Mouse (Mus musculus) embryonic stem cell, embryonic (primary cell): ENCODE data around the gene Gmds.

Experiments used
- CTCF ChIA-PET, 4 experiments: fragments of 300-600 bp in 2 of 4; fragments of 350-600 bp in 2 of 4; sonication (Branson Sonifier 250); formaldehyde crosslinking; loops; one replicate each; lab custom pipeline; 2022; ENCODE audit warnings: inconsistent platforms in 2 of 4; lab: Charles Lee
- POLR2A ChIA-PET, 4 experiments: fragments of 300-600 bp in 2 of 4; fragments of 350-600 bp in 2 of 4; sonication (Branson Sonifier 250); formaldehyde crosslinking; loops; one replicate each; lab custom pipeline; 2022; ENCODE audit warnings: antibody characterized with exemption in 4 of 4, inconsistent platforms in 1 of 4; lab: Charles Lee

Gmds gene

DNA sequence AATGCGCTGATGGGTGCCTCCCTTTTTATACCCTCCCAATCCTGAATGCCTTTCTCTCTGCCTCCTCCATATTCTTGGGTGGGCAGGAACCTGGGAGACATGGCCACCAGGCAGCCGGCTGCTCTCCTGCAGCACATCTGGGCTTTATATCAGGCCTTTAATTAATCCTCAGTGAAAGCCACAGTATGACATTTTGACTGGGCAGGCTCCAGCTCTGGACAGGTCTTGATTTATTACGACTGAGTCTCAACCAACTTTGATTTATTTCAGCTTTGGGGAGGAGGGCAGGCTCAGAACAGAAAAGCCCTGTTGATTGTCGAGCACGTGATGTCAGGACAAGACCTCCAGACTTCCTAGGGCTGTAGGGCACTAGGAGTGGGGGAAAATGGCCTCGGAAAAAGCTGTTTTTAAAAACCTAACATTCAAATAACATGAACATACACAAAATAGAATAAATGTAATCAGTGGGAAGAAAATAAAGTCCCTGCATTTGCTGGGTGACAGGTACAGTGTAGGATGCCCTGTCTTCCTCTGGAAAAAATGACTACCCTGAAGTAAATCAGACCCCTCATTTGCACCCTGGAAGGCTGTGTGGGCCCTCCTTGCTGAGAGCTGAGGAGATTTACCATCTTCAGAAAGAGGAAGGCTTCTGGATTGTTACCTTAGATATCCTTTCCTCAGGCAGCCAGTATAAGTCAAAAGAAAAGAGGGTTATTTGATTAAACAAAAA is 257.9 kb downstream of the Gmds start:
- POLR2A ChIA-PET = interaction anchor here in 1 of 4 experiments (0.6 kb wide), 1 partner anchor 14 kb away, joined by 3 read pairs; no protein-coding TSS in a partner anchor

DNA sequence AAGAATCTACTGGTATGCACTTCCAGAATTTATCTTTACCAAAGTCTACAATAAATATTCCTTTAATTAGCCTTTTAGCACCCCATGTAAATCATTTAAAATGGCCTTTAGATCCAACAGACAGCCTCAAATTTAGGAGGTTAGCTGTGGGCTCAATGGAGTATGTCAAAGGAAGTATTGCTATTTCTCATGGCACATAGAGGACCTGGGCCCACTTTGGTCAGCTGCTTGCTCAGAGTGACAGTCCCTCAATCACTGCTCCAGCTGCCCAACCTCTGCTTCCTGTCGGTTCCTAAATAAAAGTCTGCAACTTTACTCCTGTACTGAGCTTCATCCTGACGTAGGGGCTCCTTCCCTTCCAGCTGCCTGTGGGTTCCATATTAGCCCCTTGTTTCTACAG is 264.9 kb downstream of the Gmds start:
- CTCF ChIA-PET = no interaction called here
- POLR2A ChIA-PET = no interaction called here

More for the DNA sequence above, 257.9 kb downstream of the Gmds start:
- CTCF ChIA-PET = no interaction called here

DNA sequence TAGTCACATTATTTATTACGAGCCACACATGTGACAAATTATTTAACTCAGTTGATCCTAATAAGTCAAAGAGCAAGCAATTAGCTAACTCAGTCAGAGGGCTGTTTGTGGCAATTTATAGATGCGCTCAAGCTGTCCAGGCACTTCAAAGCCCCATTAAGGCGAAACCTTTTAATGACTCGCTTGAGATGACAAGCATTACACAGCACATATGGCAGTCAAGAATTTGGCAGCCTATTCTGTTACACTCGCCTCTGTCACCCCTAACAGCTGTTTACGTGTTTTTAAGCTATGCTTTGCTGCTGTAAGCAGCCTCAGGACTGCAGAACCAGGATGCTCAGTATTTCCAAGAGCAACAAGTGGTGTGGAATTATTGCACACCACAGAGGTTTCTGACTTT is 283.2 kb downstream of the Gmds start:
- ChIA-PET CTCF (no interaction called here), POLR2A (no interaction called here)

DNA sequence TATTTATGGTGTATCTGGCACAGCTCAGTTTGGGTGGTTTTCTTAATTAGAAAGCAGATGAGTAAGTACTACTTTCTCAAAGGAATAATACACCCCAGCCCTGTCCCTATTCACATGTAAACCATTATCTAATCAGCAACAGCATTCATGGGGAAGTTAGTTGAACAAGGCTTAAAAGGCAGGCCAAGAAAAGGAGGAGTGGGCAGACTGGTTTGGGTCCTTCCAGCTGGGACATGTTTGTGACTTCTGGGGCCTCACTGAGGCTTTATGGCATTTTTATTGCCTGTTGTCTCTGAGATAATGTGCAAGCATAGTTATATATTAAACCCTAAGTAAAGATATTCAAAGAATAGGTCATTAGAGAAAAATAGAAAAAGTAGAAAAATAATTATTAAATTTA is 285.0 kb downstream of the Gmds start:
- CTCF ChIA-PET = no interaction called here
- POLR2A ChIA-PET = interaction anchor here in 1 of 4 experiments (1.5 kb wide), 1 partner anchor 10 kb away, joined by 3 read pairs; no protein-coding TSS in a partner anchor

DNA sequence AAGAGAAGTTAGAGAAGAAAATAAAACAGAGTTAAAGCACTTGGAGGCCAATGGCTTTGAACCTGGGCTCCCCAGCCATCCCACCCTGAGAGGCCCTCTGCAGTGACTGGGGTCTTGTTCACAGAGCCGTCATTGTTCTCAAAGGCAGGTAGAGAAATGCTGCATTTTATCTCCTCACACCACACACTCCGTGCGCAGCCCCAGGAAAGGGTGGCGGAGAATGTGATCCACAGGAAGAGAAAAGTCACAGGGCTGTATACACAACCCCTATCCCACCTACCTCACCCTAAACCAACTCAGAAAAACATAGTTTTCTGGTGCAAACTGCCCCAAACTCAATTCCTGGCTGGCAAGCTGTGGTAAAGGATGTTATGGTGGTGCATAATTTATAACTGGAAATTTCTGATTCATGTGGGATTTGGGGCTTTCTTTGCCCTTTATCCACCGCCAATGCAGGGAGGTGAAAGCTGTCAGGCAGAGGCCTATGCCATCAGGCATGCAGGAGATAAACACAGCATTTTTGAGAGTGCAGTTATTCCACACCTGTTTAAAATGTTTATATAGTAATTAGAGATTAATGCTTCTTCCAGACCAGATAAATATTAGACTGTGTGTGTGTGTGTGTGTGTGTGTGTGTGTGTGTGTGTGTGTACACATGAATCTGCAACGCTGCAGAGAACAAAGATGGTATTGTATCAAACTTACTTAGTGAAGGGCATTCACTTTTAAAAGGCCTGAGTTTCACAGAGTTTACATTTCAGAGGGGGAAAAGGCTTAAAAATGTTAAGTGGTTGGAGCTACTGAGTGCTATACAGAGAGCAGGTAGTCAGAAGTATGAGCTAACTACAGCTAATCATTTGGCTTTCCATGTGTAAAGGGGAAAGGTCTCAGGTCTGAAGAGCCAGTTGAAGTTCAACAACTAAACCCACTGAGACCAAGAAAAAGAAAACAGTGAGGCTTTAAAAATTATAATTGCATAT is 290.3 kb downstream of the Gmds start:
- ChIA-PET POLR2A (no interaction called here), CTCF (no interaction called here)

DNA sequence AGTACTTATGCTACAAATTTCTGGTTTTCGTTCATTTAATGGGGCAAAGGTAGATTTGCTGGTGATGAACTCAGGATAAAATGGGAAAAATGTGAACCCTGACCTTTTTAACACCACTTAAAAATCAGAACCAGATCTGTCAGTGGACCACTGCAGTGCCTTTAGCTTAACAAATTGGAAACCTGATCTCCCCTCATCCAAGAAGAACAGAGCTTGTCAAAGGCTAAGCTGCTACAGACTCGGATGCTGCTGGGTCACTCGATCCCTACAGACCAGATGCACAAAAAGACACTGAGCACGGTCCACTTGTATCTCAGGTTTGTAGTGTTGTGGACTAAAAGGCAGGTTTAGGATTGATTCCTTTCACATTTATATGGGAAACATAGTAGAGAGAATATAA is 291.6 kb downstream of the Gmds start:
- ChIA-PET POLR2A (interaction anchor here in 1 of 4 experiments (0.7 kb wide), 1 partner anchor 198 kb away, joined by 3 read pairs; no protein-coding TSS in a partner anchor), CTCF (no interaction called here)

DNA sequence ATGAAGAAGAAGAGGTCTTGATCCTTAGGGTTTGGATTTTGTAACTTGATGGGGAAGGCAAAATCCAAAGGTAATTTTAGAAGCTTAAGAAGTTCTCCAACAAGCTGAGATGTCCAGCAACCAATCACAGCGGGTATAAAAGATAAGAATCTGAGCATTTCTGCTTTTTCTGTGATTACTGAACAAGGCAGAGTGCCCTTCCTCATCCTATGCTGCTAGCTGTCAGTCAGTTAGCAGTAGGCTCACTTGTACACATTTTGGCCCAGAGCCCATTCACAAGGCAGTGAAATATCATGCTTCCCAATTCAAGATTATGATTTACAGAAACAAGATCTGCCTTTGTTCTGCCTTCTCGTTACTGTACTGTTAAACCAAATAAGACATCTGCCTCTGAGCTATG is 295.8 kb downstream of the Gmds start:
- POLR2A ChIA-PET = no interaction called here
- CTCF ChIA-PET = no interaction called here

DNA sequence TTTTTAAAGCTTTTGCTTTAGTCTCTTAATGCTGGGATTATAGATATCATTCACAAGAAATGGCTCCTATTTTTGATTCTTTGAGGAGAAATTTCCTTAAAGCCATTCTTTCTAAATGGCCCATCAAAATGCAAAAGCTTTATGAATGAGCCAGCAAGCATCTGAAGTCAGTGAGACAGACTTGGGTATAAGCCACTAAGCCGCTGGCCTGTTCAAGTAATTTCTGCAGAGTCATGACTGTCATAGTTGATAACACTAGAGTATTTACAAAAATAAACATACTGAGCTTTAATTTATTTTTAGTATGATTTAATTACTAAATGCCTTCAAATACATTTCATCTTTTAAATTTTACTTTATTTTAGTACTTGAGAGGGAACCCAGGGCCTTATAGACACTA is 297.7 kb downstream of the Gmds start:
- POLR2A ChIA-PET = no interaction called here
- CTCF ChIA-PET = no interaction called here

DNA sequence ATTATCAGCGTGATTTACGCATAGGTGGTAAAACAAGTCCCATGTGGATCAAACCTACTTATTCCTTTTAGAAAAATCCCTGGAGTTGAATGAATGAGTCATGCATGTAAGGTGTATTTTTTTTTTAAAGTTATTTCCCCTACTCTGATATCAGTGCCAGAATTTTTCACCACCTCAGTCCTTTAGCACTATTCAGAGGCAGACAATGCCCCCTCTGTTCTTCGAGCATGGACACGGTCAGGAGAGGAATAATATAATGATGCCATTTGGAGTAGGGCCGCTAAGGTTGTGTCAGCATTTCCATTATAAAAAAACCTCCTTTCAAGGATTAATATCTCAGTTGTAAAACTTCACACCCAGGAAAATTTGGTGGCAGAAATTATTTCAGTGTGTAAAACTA is 301.6 kb downstream of the Gmds start:
- POLR2A ChIA-PET = no interaction called here
- CTCF ChIA-PET = no interaction called here

DNA sequence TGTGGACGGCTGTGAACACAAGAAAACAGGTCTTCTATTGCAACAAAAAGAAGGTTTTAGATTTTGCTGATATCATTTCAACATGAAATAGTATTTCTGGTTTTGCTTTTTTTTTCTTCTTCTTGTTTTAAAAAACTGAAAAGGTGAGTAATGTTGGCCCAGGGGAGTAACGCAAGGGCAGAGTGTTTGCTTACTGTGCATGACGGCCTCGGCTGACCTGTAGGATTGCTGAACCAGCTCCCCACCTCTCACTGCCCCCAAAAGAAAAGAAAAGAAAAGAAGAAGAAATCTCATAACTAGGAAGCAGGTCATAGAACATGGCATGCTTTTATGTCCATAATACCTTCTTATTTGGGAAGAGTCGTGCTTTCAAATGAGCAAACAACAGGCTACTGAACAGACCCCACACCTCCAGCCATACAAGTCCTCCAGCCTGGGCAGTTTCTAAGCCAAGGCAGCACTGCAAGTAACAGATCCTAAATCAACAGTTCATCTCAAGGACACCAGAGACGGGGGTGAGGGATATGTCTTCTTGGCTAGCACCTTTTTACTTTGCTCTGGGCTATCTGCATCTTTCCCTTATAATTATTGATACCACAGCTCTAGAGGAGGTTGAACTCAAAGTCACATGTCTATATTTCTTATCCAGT is 303.6 kb downstream of the Gmds start:
- CTCF ChIA-PET = no interaction called here

DNA sequence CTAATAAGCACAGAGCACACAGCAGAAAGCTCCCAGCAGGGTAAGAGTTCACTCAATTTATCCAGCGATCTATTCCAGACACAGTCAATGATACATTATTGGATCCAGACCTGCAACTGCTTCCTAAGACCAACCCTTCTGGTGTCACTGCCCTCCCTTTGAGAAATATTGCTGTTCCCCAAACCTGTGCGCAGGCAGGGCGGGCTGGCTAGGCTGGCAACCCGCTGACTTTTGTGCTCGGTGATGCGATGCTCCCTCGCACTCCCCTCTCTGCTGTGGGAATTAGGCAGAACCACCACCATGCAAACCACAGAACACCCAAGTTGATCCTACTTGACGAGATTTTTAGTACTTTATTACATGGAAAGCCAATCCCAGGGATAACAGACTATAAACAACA is 304.4 kb downstream of the Gmds start:
- ChIA-PET CTCF (no interaction called here), POLR2A (no interaction called here)

More for the DNA sequence above, 303.6 kb downstream of the Gmds start:
- POLR2A ChIA-PET = no interaction called here

DNA sequence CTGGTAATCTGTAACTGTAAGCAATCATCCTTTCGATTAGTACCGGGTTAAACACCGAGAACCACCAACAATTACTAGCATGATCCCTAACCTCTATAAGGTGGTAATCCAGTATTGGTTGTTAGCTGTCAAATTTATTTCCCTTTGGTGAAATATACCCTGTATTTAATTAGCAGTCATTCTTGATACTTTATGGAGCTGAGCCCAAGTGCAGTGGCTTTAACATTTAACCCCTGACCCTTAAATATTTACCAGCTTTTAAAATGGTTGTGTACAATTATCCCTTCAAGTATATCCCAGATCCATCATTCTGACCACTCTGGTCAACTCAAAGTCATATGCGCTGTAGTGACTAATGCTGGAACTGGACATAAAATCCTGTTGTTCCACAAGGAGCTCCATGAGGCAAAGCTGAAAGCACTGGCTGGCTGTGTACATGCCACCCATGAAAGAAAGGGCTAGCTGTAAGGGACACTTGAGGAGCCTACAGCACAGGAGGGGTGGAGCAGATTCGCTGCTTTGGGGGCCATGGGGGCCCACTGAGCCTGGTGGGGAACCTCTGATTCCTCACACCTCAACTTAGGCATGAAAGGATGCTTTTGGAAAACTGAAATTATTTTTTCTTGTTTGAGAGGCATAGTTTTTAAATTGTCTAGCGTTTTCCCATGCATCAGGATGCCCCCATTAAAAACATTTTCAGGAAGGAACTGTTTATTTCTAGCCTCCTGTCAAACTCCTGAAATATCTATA is 312.1 kb downstream of the Gmds start:
- ChIA-PET POLR2A (interaction anchor here in 1 of 4 experiments (1.1 kb wide), 1 partner anchor 13 kb away, joined by 3 read pairs; no protein-coding TSS in a partner anchor), CTCF (no interaction called here)

DNA sequence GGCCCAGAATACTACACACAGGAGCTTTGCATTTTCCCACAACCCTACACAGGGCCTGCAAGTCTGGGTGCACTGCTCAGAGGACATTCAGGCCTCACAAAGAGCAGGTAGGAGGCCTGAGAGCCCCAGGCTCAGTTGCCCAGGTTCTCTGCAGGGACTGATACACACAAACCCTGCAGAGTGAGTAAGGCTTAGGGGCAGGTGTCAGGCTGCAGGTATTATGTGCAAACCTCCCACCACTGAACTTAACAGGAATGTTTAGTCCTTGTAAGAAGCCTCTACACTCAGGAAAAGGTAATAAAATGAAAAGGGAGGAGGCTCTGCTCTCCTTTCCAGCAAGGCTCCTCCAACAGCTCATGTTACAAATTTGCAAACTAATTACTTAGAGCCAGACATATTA is 313.7 kb downstream of the Gmds start:
- ChIA-PET POLR2A (no interaction called here), CTCF (no interaction called here)

DNA sequence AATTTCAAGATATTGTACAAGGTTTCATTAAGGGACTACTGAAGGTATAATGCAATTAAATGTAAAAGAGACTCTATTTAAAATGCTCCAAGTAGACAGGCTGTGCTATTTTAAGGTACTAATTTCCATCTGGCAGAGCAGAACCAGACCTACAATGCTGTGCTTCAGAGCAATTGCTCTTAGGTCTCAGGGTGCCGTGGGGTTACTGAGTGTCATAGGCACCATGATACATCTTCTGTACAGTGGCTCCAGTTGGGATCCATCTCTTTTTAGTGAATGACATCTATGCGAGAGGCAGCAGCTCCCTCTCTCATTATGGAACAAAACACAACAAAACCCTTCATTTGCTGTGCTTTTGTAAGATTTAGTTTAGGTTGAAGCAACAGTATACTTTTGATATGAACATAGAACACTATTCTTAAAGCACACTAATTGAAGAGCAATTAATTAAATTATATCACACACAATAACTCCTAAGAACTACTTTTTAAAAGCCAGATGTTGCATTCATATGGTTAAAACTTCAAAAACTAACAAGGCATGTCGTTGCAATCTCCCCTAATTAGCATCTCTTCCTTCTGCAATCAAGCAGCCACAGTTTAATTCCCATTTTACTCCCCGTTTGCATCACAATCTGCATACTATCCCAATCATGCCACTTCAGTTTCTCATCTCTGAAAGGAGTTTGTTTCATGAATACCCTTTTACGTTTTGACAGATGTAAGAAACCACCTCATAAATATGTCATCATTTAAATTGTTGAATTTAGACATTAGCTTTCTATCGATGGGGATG is 317.9 kb downstream of the Gmds start:
- ChIA-PET CTCF (interaction anchor here in 1 of 4 experiments (0.6 kb wide), 2 partner anchors 235 to 653 kb away, joined by 4 read pairs; no protein-coding TSS in a partner anchor), POLR2A (interaction anchor here in 1 of 4 experiments (0.7 kb wide), 1 partner anchor 277 kb away, joined by 3 read pairs; no protein-coding TSS in a partner anchor)

DNA sequence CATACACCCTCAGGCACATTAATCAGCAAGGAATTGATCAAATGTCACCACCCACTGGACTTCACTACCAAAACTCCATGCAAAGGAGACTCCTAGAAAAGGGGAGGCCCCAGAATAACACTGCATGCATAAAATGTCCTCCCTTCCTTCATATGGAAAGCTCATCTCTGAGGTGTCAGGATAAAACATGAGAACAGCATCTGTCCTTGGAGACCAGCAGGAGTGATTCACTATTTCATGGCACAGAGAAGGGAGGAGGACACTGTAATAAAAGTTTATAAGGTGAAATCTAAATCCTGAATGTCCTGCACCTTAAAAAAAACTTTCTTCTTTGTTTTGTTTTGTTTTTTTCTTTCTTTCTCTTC is 319.3 kb downstream of the Gmds start:
- CTCF ChIA-PET = no interaction called here
- POLR2A ChIA-PET = no interaction called here

DNA sequence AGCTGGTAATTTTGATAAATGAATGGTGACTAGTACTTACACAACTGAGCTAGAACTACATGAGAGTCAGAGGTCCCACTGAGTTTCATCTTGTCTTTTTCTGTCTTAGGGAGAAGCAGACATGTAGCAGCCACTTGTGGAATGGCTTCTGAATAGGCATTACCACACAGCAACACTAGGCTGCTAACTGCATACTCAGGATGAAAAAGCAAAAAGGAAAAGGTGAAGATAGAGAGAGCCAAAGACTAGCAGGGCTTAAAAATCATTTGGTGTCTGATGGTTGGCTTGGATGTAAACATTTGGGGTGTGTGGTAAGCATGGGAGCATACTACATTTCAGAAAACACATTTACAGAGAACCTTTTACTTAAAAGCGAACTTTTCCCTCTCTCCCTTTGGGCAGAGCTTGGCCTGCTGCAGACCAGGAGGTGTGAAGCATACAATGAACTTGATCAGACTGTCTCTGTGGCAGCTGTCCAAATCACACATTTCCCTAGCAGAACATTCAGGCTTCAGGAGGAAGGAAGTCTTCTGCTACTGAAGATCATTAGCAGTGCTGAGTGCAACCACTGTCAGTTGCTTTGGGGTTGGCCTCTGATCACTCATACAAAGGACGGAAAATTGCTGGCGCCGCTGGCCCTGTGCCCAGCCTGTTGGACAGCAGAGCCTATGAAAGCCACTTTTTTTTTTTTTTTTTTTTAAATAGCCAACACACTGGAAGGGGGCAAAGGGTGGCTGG is 319.9 kb downstream of the Gmds start:
- CTCF ChIA-PET = no interaction called here
- POLR2A ChIA-PET = no interaction called here

DNA sequence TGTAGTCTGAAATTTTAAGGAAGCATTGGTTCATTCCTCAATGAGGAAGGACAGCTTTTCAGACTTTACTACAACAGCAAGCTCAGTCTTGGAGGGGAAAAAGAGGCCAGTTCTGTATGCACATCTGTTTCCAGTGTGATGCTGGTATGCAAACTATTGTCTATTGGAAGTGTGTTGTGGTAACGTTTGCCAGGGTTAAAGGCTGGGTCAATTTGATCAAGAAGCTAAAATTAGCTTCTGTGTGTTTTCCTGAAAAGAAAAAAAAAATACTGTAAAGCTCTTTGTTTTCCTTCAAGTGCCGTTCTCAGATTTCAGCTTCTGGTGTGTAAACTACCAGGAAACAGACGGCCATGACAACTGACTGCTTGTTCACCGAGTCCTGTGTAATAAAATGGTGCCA is 329.7 kb downstream of the Gmds start:
- POLR2A ChIA-PET = interaction anchor here in 1 of 4 experiments (0.7 to 0.9 kb wide), 2 partner anchors 11 to 20 kb away, joined by 4 to 5 read pairs; no protein-coding TSS in a partner anchor
- CTCF ChIA-PET = interaction anchor here in 2 of 4 experiments (0.5 to 1.0 kb wide), 3 partner anchors 205 to 672 kb away, joined by 3 read pairs; no protein-coding TSS in a partner anchor
